Mouse (Mus musculus): ENCODE data around the gene Mab21l1.

The Mab21l1 gene

DNA sequence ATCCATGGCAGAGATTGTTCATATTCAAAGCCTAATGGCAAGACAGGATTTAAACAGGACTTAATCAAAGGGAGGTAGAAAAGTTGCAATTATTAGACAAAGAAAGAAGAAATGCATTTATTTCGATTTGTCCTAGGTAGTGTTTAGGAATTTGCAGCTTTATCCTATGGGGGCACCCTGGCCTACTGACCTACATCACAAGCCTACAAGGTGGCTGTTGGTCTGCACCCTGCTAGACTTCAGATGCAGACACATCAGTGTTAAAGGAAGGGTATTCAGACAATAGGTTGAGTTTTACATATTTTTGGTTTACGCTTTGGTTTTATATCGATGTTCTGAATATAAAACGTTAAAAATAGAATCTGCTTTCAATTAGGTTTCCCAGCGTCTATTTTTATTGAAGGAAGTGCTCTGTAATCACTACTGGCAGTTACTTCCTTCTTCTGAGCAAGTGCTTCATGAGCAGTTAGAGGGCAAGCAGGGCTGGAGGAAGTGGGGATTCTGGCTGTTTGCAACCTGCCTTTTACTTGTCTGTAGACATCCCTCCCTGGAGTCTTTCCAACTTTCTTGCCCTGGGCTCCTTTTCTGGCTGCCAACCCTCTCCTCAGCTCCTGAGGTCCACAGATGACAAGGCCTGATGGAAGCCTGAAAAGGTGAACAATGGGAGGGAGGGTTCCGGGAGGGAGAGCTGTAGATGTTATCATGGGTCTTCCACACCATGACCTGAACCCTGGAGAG lies 34.5 kb downstream of the Mab21l1 start:
- DNase-seq: no peak

- no peak for DNase-seq
Measured at GRCm38 (mm10) chr3:55818082-55818481, 35.8 kb downstream of the Mab21l1 start.

DNA sequence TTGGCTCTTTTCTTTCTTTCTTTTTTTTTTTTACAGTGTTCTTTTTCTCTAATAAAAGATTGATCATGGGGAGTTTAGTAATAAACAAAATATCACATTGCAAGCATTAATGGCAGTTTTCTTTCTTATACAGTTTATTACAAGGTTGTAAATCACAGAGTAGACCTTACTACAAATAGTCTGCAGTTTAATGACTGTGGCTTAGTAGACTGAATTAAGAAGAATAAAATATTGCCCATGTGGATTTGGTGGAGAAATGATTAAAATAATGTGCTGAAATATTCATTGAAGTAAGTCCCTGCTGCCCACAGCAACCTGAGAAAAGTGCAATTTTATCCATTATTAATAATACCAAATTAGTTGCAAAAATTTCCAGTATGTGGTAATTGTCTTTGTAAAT lies 37.3 kb downstream of the Mab21l1 start:
- DNase-seq: no peak

DNA sequence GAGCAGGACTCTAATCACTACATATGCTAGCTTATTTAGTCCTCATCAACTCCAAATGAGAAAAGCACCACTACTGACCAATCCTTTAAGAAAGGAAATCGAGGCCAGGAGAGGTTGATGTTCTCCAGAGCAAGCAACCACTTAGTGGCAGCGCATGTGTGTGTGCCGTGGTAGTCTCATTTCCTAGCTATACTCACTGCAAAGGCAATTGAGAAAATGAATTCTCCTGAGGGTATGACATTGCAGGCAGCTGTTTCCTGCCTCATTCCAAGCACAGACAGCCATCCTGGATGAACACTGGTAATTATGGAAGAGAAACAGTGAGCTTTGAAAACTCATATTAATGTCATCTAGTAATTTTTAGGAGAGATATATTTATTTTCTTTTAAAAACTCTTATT lies 42.6 kb downstream of the Mab21l1 start:
- no peak for DNase-seq

- no peak for DNase-seq
Measured at GRCm38 (mm10) chr3:55828481-55829256, 46.4 kb downstream of the Mab21l1 start.

DNA sequence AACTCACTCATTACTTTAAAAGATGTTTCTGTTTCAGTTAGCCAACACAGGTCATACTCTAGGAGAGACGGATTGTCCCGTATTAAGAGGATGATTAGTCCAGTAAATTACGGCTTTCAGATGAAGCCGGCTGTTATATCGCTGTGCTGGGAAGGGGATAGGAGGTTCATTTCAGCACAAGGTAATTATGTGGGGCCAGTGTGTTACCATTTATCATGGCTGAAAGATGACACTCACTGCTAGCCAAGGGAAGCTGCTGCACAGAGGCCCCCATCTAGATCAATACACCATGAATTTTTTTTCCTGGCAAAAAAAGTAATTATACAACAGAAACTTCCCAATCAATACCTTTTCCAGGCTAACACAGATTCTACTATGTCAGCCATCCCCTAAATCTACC lies 47.9 kb downstream of the Mab21l1 start:
- DNase-seq: no peak
